ENCODE assay signal across 20 mouse cellular contexts in the genomic region with DNA sequence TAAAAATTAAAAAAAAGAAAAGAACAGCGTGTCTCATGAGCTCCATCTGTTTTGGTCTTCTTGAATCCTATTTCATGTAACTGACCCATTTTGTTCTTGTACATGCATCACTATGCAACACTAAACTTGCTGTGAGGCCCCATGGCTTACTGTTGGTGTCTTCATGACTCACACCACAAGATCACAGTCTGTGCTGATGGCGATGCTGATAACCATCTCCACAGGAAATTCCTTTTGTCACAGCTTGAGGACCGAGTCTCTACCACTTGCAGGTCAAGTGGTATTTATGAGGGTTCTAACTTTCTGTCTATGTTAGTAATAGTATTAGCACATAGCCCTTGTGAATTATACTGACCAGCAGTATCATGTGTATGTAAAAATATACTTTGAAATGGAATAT.
A peak's percentile ranks its signal among the peaks of the same experiment; 100 is the strongest.
DNase-seq lines count a peak whose midpoint lies in the region; ATAC-seq lines count a peak whose summit lies in the region.
"Had no signal": no experiment of that assay in that cellular context is flagged by ENCODE, and none has a peak within 500 bp of the region (broad histone marks: within the 10 kb centered on the region; RNA-seq: fewer than 3 reads in every experiment).

No protein-coding gene starts in this region.

- ATAC-seq in erythroblast, adult 5-6 weeks (replicated peaks; ENCODE audit: low FRiP score, poor library complexity, severe bottlenecking), result no peak
- no peak for ATAC-seq in midbrain, embryonic 11.5 days (ENCODE audit: low FRiP score)
- ATAC-seq: activated CD4-positive, CD25-positive, alpha-beta regulatory T cell, adult 4 months; CD4-positive, CD25-positive, alpha-beta regulatory T cell, adult 4 months; Patski had no signal

- H3K9ac ChIP-seq in midbrain, embryonic 11.5 days (ENCODE audit: low read length), result no peak overlapping the region

- DNase-seq in 416B (ENCODE audit: low read depth), result peak; percentile 77
- DNase-seq in natural killer cell, adult 2 months (ENCODE audit: low spot score in 2 of 2), result peak; percentile 16 to 51
- DNase-seq in midbrain, embryonic 11.5 days (ENCODE audit: low spot score, missing footprints), result no peak
- DNase-seq: adrenal gland, adult 2 months; adrenal gland, adult 8-10 months; adrenal gland, postnatal 10 days; adrenal gland, postnatal 14 days; adrenal gland, postnatal 25 days; adrenal gland, postnatal 36 days; B cell, adult 2 months; cerebellum, adult 11 months; cerebellum, adult 11-12 months; cerebellum, adult 18-20 months; cerebellum, adult 2 months had no signal

- H3K4me3 ChIP-seq in midbrain, embryonic 11.5 days (ENCODE audit: low read depth, low read length), result no peak overlapping the region

- no peak overlapping the region for H3K27ac ChIP-seq in midbrain, embryonic 11.5 days (ENCODE audit: low read depth, low read length)

- no peak overlapping the region for H3K4me2 ChIP-seq in midbrain, embryonic 11.5 days

- H3K36me3 ChIP-seq in midbrain, embryonic 11.5 days (ENCODE audit: control insufficient read depth, insufficient read depth, low read length), result no peaks in the 10 kb centered on the region
- H3K36me3 ChIP-seq: G1E had no signal

- no peaks in the 10 kb centered on the region for H3K4me1 ChIP-seq in midbrain, embryonic 11.5 days (ENCODE audit: control insufficient read depth, insufficient read depth, low read length)

- 83% methylated on average over 3 of the region's 3 CpGs for WGBS in midbrain, embryonic 11.5 days

- H3K9me3 ChIP-seq in midbrain, embryonic 11.5 days (ENCODE audit: control insufficient read depth, low read length), result no peaks in the 10 kb centered on the region

- H3K27me3 ChIP-seq in midbrain, embryonic 11.5 days (ENCODE audit: control insufficient read depth, insufficient read depth, low read length), result no peaks in the 10 kb centered on the region
- H3K27me3 ChIP-seq: CH12.LX, Patski had no signal
